Mouse (Mus musculus): ENCODE measurements around the gene Cfap74. TPM values are rescaled to one million over a fixed set of nuclear protein-coding genes. Genes with fewer than 3 reads are reported as not detected.

Gene Cfap74
- polyA plus RNA-seq (2015; fragmentation: Nextera tagmentation; extraction: Ambion mirVana), result 1.8 and 2.1 TPM in 2 replicates

- H3K9me3 ChIP-seq, result no peaks in the 10 kb centered on the region
- H3K4me2 ChIP-seq, result peak within 1 kb of the TSS; percentile 90
- under 1% methylated on average over 35 of the region's 35 CpGs for WGBS
- H3K4me3 ChIP-seq, result peak within 1 kb of the TSS; percentile 45
- peak; percentile 93 for ATAC-seq (ENCODE audit: borderline replicate concordance, extremely low read depth, low FRiP score, low TSS enrichment)
- H3K9ac ChIP-seq, result peak within 1 kb of the TSS; percentile 34
- no peaks in the 10 kb centered on the region for H3K36me3 ChIP-seq
- H3K4me1 ChIP-seq, result peaks cover 13% of the 10 kb centered on the region
- 0 out of 2 replicates have a peak, but pooled peaks cover 7% of the 10 kb centered on the region for H3K27me3 ChIP-seq
- no peak within 1 kb of the TSS for H3K27ac ChIP-seq
Observed at GRCm38 (mm10) chr4:155409058-155409776, at the start of gene Cfap74. TSS of gene Cfap74 (plus strand) at chr4:155409190.

- 29% methylated on average over 12 of the region's 12 CpGs for WGBS
Observed at GRCm38 (mm10) chr4:155359560-155360464, 49.2 kb upstream of the Cfap74 start.

GRCm38 (mm10) chr4:155360856-155361255 is 48.1 kb upstream of the Cfap74 start:
- peaks cover 59% of the 10 kb centered on the region for H3K27me3 ChIP-seq
- no peaks in the 10 kb centered on the region for H3K4me1 ChIP-seq
- H3K36me3 ChIP-seq, result no peaks in the 10 kb centered on the region
- H3K27ac ChIP-seq, result peak overlapping the region; percentile 89
- H3K9me3 ChIP-seq, result no peaks in the 10 kb centered on the region
- WGBS, result under 1% methylated on average over 42 of the region's 42 CpGs
- H3K4me2 ChIP-seq, result peak overlapping the region; percentile 53
- ATAC-seq (ENCODE audit: borderline replicate concordance, extremely low read depth, low FRiP score, low TSS enrichment), result no peak
- peak overlapping the region; percentile 47 for H3K4me3 ChIP-seq
- peak overlapping the region; percentile 29 for H3K9ac ChIP-seq

More at GRCm38 (mm10) chr4:155359560-155360464, 49.2 kb upstream of the Cfap74 start:
- Histone ChIP-seq H3K9ac (no peak overlapping the region), H3K27me3 (peaks cover 59% of the 10 kb centered on the region), H3K27ac (no peak overlapping the region), H3K36me3 (no peaks in the 10 kb centered on the region), H3K9me3 (no peaks in the 10 kb centered on the region), H3K4me1 (no peaks in the 10 kb centered on the region), H3K4me3 (peak overlapping the region; percentile 47), H3K4me2 (peak overlapping the region; percentile 53)
- ATAC-seq (ENCODE audit: borderline replicate concordance, extremely low read depth, low FRiP score, low TSS enrichment), result no peak

- Histone ChIP-seq H3K4me1 (no peaks in the 10 kb centered on the region), H3K27me3 (peaks cover 59% of the 10 kb centered on the region), H3K9me3 (no peaks in the 10 kb centered on the region), H3K27ac (peak within 1 kb of the TSS; percentile 89), H3K4me3 (peak within 1 kb of the TSS; percentile 47), H3K36me3 (no peaks in the 10 kb centered on the region), H3K4me2 (peak within 1 kb of the TSS; percentile 53), H3K9ac (peak within 1 kb of the TSS; percentile 29)
- ATAC-seq (ENCODE audit: borderline replicate concordance, extremely low read depth, low FRiP score, low TSS enrichment), result peak; percentile 93
- WGBS, result under 1% methylated on average over 43 of the region's 51 CpGs
Observed at GRCm38 (mm10) chr4:155361303-155361791, 47.6 kb upstream of the Cfap74 start, which contains the start of gene Prkcz. TSS of gene Prkcz (minus strand) at chr4:155361361.

- WGBS, result 26% methylated on average over 5 of the region's 5 CpGs
Observed at GRCm38 (mm10) chr4:155362443-155362842, 46.5 kb upstream of the Cfap74 start.

GRCm38 (mm10) chr4:155366784-155367183 is 42.2 kb upstream of the Cfap74 start:
- ATAC-seq (ENCODE audit: borderline replicate concordance, extremely low read depth, low FRiP score, low TSS enrichment), result no peak; the same call in 1 of the 2 replicates
- no peaks in the 10 kb centered on the region for H3K4me1 ChIP-seq
- H3K4me2 ChIP-seq, result no peak overlapping the region
- no peak overlapping the region for H3K4me3 ChIP-seq
- no peak overlapping the region for H3K9ac ChIP-seq
- peaks cover 24% of the 10 kb centered on the region for H3K27me3 ChIP-seq
- H3K36me3 ChIP-seq, result no peaks in the 10 kb centered on the region
- no peaks in the 10 kb centered on the region for H3K9me3 ChIP-seq
- 68% methylated on average over 6 of the region's 6 CpGs for WGBS
- H3K27ac ChIP-seq, result no peak overlapping the region

More at GRCm38 (mm10) chr4:155362443-155362842, 46.5 kb upstream of the Cfap74 start:
- Histone ChIP-seq H3K4me1 (no peaks in the 10 kb centered on the region), H3K9me3 (no peaks in the 10 kb centered on the region), H3K27me3 (peaks cover 59% of the 10 kb centered on the region), H3K9ac (no peak overlapping the region), H3K27ac (no peak overlapping the region), H3K4me3 (no peak overlapping the region), H3K36me3 (no peaks in the 10 kb centered on the region), H3K4me2 (peak overlapping the region; percentile 53)
- no peak for ATAC-seq (ENCODE audit: borderline replicate concordance, extremely low read depth, low FRiP score, low TSS enrichment)

- no peak for ATAC-seq (ENCODE audit: borderline replicate concordance, extremely low read depth, low FRiP score, low TSS enrichment)
- no peaks in the 10 kb centered on the region for H3K4me1 ChIP-seq
- no peaks in the 10 kb centered on the region for H3K9me3 ChIP-seq
- no peaks in the 10 kb centered on the region for H3K36me3 ChIP-seq
- H3K9ac ChIP-seq, result no peak overlapping the region
- no peak overlapping the region for H3K4me2 ChIP-seq
- H3K27me3 ChIP-seq, result peaks cover 14% of the 10 kb centered on the region
- no peak overlapping the region for H3K4me3 ChIP-seq
- H3K27ac ChIP-seq, result no peak overlapping the region
- 87% methylated on average over 9 of the region's 9 CpGs for WGBS
Observed at GRCm38 (mm10) chr4:155367739-155368138, 41.3 kb upstream of the Cfap74 start.

- Histone ChIP-seq H3K36me3 (no peaks in the 10 kb centered on the region), H3K27ac (no peak overlapping the region), H3K4me1 (no peaks in the 10 kb centered on the region), H3K9ac (no peak overlapping the region), H3K27me3 (peaks cover 8% of the 10 kb centered on the region; the same call in 1 of the 2 replicates), H3K4me3 (no peak overlapping the region), H3K9me3 (no peaks in the 10 kb centered on the region), H3K4me2 (no peak overlapping the region)
- whole genome bisulfite sequencing, result 24% methylated on average over 12 of the region's 12 CpGs
- no peak for ATAC-seq (ENCODE audit: borderline replicate concordance, extremely low read depth, low FRiP score, low TSS enrichment)
Observed at GRCm38 (mm10) chr4:155368684-155369083, 40.3 kb upstream of the Cfap74 start.

- Histone ChIP-seq H3K9me3 (no peaks in the 10 kb centered on the region), H3K4me3 (no peak overlapping the region), H3K27me3 (no peaks in the 10 kb centered on the region; the same call in 1 of the 2 replicates), H3K27ac (no peak overlapping the region), H3K9ac (no peak overlapping the region), H3K4me1 (no peaks in the 10 kb centered on the region), H3K4me2 (no peak overlapping the region), H3K36me3 (no peaks in the 10 kb centered on the region)
- ATAC-seq (ENCODE audit: borderline replicate concordance, extremely low read depth, low FRiP score, low TSS enrichment), result no peak
- 83% methylated on average over 15 of the region's 15 CpGs for WGBS
Observed at GRCm38 (mm10) chr4:155370737-155371715, 38.0 kb upstream of the Cfap74 start.

- Histone ChIP-seq H3K27me3 (no peaks in the 10 kb centered on the region; the same call in 1 of the 2 replicates), H3K36me3 (no peaks in the 10 kb centered on the region), H3K9me3 (no peaks in the 10 kb centered on the region), H3K4me1 (no peaks in the 10 kb centered on the region), H3K9ac (no peak overlapping the region), H3K4me3 (no peak overlapping the region), H3K27ac (no peak overlapping the region), H3K4me2 (no peak overlapping the region)
- 72% methylated on average over 5 of the region's 5 CpGs for WGBS
- ATAC-seq (ENCODE audit: borderline replicate concordance, extremely low read depth, low FRiP score, low TSS enrichment), result no peak
Observed at GRCm38 (mm10) chr4:155371797-155372735, 36.9 kb upstream of the Cfap74 start.

Data from lung, embryonic 15.5 days (tissue).